In the genomic region with DNA sequence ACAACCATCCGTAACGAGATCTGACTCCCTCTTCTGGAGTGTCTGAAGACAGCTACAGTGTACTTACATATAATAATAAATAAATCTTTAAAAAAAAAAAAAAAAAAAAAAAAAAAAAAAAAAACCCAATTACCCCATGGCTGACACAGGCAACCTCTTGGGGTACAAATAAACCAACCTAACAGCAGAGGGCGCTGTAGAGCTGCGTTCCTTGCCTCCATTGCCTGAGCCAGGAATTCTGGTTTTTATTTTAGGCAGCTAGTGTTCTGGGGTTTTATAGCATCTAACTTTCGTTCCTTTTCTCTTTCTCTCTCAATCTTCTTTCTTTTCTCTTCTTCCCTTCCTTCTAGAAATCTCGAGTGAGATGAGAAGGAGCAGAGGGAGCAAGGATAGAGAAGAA, we compare ENCODE assay signal across 8 mouse cellular contexts. TPM values are rescaled to one million over a fixed set of nuclear protein-coding genes. Genes with fewer than 3 reads are reported as not detected.
DNase-seq lines count a peak whose midpoint lies in the region; ATAC-seq and TF ChIP-seq lines count a peak whose summit lies in the region.
"Not testable (repeated sequence)": the region's sequence is repeated elsewhere in the genome, so short reads cannot be mapped to it uniquely, and the experiment has no call there.

No protein-coding gene starts in this region.

- not testable (repeated sequence) for TF ChIP-seq POLR2A in brain, embryonic 14.5 days (IDR thresholded peaks at IDR 0.05; ENCODE audit: borderline replicate concordance, extremely low read depth, insufficient read depth, insufficient read length, poor library complexity, severe bottlenecking)

- H3K4me2 ChIP-seq in embryonic facial prominence, embryonic 14.5 days (ENCODE audit: low read depth, low read length); heart, postnatal 0 days (ENCODE audit: low read depth, low read length); liver, postnatal 0 days (ENCODE audit: low read depth, low read length): not testable (repeated sequence)

- not testable (repeated sequence) for H3K9me3 ChIP-seq in E14TG2a.4 (ENCODE audit: low read length); embryonic facial prominence, embryonic 14.5 days (ENCODE audit: control insufficient read depth, low read length); heart, postnatal 0 days (replicated peaks; ENCODE audit: control insufficient read depth, low read length); liver, postnatal 0 days (ENCODE audit: low read length)

- not testable (repeated sequence) for H3K27ac ChIP-seq in embryonic facial prominence, embryonic 14.5 days (replicated peaks; ENCODE audit: low read depth, low read length); heart, postnatal 0 days (ENCODE audit: low read depth); liver, postnatal 0 days (ENCODE audit: low read depth)

- WGBS in embryonic facial prominence, embryonic 14.5 days = 12% methylated on average over 4 of the region's 6 CpGs
- WGBS in heart, postnatal 0 days = 9% methylated on average over 4 of the region's 6 CpGs
- WGBS in large intestine, adult 2 months = 7% methylated on average over 6 of the region's 6 CpGs
- WGBS in liver, postnatal 0 days (ENCODE audit: insufficient replicate concordance) = 2% methylated on average over 4 of the region's 6 CpGs

- H3K4me1 ChIP-seq in E14TG2a.4 (replicated peaks; ENCODE audit: low read depth, low read length) = peaks cover 34% of the 10 kb centered on the region
- not testable (repeated sequence) for H3K4me1 ChIP-seq in embryonic facial prominence, embryonic 14.5 days (ENCODE audit: control insufficient read depth, insufficient read depth, low read length); heart, postnatal 0 days (ENCODE audit: control insufficient read depth, insufficient read depth); liver, postnatal 0 days (ENCODE audit: insufficient read depth)

- H3K36me3 ChIP-seq in E14TG2a.4 (ENCODE audit: insufficient read depth, low read length); embryonic facial prominence, embryonic 14.5 days (ENCODE audit: control insufficient read depth, insufficient read depth, low read length); heart, postnatal 0 days (replicated peaks; ENCODE audit: control insufficient read depth, insufficient read depth, low read length); liver, postnatal 0 days (replicated peaks; ENCODE audit: insufficient read depth, low read length): not testable (repeated sequence)

- not testable (repeated sequence) for H3K9ac ChIP-seq in embryonic facial prominence, embryonic 14.5 days (ENCODE audit: low read depth, low read length); heart, postnatal 0 days (replicated peaks; ENCODE audit: low read depth, low read length); liver, postnatal 0 days (replicated peaks)

- peak; percentile 74 for DNase-seq in brain, embryonic 14.5 days (ENCODE audit: low read depth)
- peak; percentile 76 for DNase-seq in embryonic facial prominence, embryonic 14.5 days (ENCODE audit: low spot score)
- peak; percentile 59 for DNase-seq in heart, postnatal 0 days (ENCODE audit: low spot score)
- DNase-seq in large intestine, adult 2 months (ENCODE audit: low read depth, low spot score) = peak; percentile 79
- peak; percentile 84 for DNase-seq in liver, postnatal 0 days
- peak; percentile 62 for DNase-seq in retina, adult 2 months (ENCODE audit: low read depth, low spot score)
- peak; percentile 80 for DNase-seq in thymus, postnatal 0 days (ENCODE audit: low spot score)

- not testable (repeated sequence) for H3K4me3 ChIP-seq in E14TG2a.4 (replicated peaks; ENCODE audit: low read length); embryonic facial prominence, embryonic 14.5 days (ENCODE audit: low read depth, low read length); heart, postnatal 0 days (ENCODE audit: low read depth, low read length); liver, postnatal 0 days (ENCODE audit: low read depth, low read length)

- TF ChIP-seq EP300 in heart, postnatal 0 days (IDR thresholded peaks at IDR 0.05; ENCODE audit: low read depth); liver, postnatal 0 days (IDR thresholded peaks at IDR 0.05; ENCODE audit: low read depth): not testable (repeated sequence)

- TF ChIP-seq CTCF in E14TG2a.4 (conservative IDR thresholded peaks at IDR 0.05; ENCODE audit: low read length) = peak; percentile 54
- TF ChIP-seq CTCF in brain, embryonic 14.5 days (IDR thresholded peaks at IDR 0.05; ENCODE audit: borderline replicate concordance, extremely low read depth, insufficient read depth, insufficient read length) = peak; percentile 73; the same call in 1 of the 2 replicates
- peak; percentile 78 for TF ChIP-seq CTCF in heart, postnatal 0 days (IDR thresholded peaks at IDR 0.05; ENCODE audit: low read depth)
- TF ChIP-seq CTCF in liver, postnatal 0 days (IDR thresholded peaks at IDR 0.05; ENCODE audit: low read depth) = peak; percentile 85

- not testable (repeated sequence) for H3K27me3 ChIP-seq in E14TG2a.4 (ENCODE audit: insufficient read depth, low read length); embryonic facial prominence, embryonic 14.5 days (replicated peaks; ENCODE audit: control insufficient read depth, insufficient read depth, low read length); heart, postnatal 0 days (ENCODE audit: control insufficient read depth, insufficient read depth, low read length); liver, postnatal 0 days (ENCODE audit: insufficient read depth, low read length)

- not testable (repeated sequence) for ATAC-seq in embryonic facial prominence, embryonic 14.5 days (ENCODE audit: low read depth); heart, postnatal 0 days (ENCODE audit: insufficient read depth, low read depth); liver, postnatal 0 days

RNA-seq across cellular contexts. Expression of gene Socs7, which starts 4.7 kb away (rescaled TPM):
- 31.2 and 37.1 TPM in 2 replicates for polyA plus RNA-seq in brain, embryonic 14.5 days (2012; rRNA removed)
- 3.0 and 3.1 TPM in 2 replicates for polyA plus RNA-seq in embryonic facial prominence, embryonic 14.5 days (2014; fragmentation: Nextera tagmentation; extraction: Ambion mirVana)
- 15.4 and 20.7 TPM in 2 replicates for total RNA-seq in heart, postnatal 0 days (2014; rRNA removed; ENCODE audit: low replicate concordance)
- 1.6 and 2.1 TPM in 2 replicates for polyA plus RNA-seq in heart, postnatal 0 days (2015; fragmentation: Nextera tagmentation; extraction: Ambion mirVana)
- 4.3 and 6.2 TPM in 2 replicates for polyA plus RNA-seq in large intestine, adult 2 months (2012; rRNA removed)
- polyA plus RNA-seq in liver, postnatal 0 days (2015; fragmentation: Nextera tagmentation; extraction: Ambion mirVana) = 0.89 and 0.92 TPM in 2 replicates
- polyA plus RNA-seq in thymus, postnatal 0 days (2015; fragmentation: Nextera tagmentation; extraction: Ambion mirVana) = 3.1 and 3.7 TPM in 2 replicates

RNA-seq across cellular contexts. Expression of gene Gpr179, which starts 5.8 kb away (rescaled TPM):
- polyA plus RNA-seq in brain, embryonic 14.5 days (2012; rRNA removed) = 0.26 and 0.41 TPM in 2 replicates
- polyA plus RNA-seq in embryonic facial prominence, embryonic 14.5 days (2014; fragmentation: Nextera tagmentation; extraction: Ambion mirVana) = 0.08 and 0.15 TPM in 2 replicates
- 0.12 TPM in 1 of 2 replicates, not detected in the other for total RNA-seq in heart, postnatal 0 days (2014; rRNA removed; ENCODE audit: low replicate concordance)
- not detected in 2 replicates for polyA plus RNA-seq in heart, postnatal 0 days (2015; fragmentation: Nextera tagmentation; extraction: Ambion mirVana)
- polyA plus RNA-seq in large intestine, adult 2 months (2012; rRNA removed) = 0.06 and 0.11 TPM in 2 replicates
- 0.04 TPM in 1 of 2 replicates, not detected in the other for polyA plus RNA-seq in liver, postnatal 0 days (2015; fragmentation: Nextera tagmentation; extraction: Ambion mirVana)
- polyA plus RNA-seq in thymus, postnatal 0 days (2015; fragmentation: Nextera tagmentation; extraction: Ambion mirVana) = 0.27 and 0.38 TPM in 2 replicates

RNA-seq across cellular contexts. Expression of gene Mrpl45, which starts 42.1 kb away (rescaled TPM):
- polyA plus RNA-seq in brain, embryonic 14.5 days (2012; rRNA removed) = 25.4 and 26.1 TPM in 2 replicates
- polyA plus RNA-seq in embryonic facial prominence, embryonic 14.5 days (2014; fragmentation: Nextera tagmentation; extraction: Ambion mirVana) = 35.2 and 37.8 TPM in 2 replicates
- total RNA-seq in heart, postnatal 0 days (2014; rRNA removed; ENCODE audit: low replicate concordance) = 41.8 and 48.8 TPM in 2 replicates
- 60.3 and 64.6 TPM in 2 replicates for polyA plus RNA-seq in heart, postnatal 0 days (2015; fragmentation: Nextera tagmentation; extraction: Ambion mirVana)
- polyA plus RNA-seq in large intestine, adult 2 months (2012; rRNA removed) = 16.5 and 17.5 TPM in 2 replicates
- 18.3 and 19.8 TPM in 2 replicates for polyA plus RNA-seq in liver, postnatal 0 days (2015; fragmentation: Nextera tagmentation; extraction: Ambion mirVana)
- polyA plus RNA-seq in thymus, postnatal 0 days (2015; fragmentation: Nextera tagmentation; extraction: Ambion mirVana) = 40.8 and 41.0 TPM in 2 replicates

RNA-seq across cellular contexts. Expression of gene Arhgap23, which starts 57.7 kb away (rescaled TPM):
- polyA plus RNA-seq in brain, embryonic 14.5 days (2012; rRNA removed) = 25.3 and 35.8 TPM in 2 replicates
- 8.9 and 9.5 TPM in 2 replicates for polyA plus RNA-seq in embryonic facial prominence, embryonic 14.5 days (2014; fragmentation: Nextera tagmentation; extraction: Ambion mirVana)
- 44.0 and 53.5 TPM in 2 replicates for total RNA-seq in heart, postnatal 0 days (2014; rRNA removed; ENCODE audit: low replicate concordance)
- polyA plus RNA-seq in heart, postnatal 0 days (2015; fragmentation: Nextera tagmentation; extraction: Ambion mirVana) = 3.7 and 3.8 TPM in 2 replicates
- 5.7 and 6.4 TPM in 2 replicates for polyA plus RNA-seq in large intestine, adult 2 months (2012; rRNA removed)
- 5.6 and 5.7 TPM in 2 replicates for polyA plus RNA-seq in liver, postnatal 0 days (2015; fragmentation: Nextera tagmentation; extraction: Ambion mirVana)
- polyA plus RNA-seq in thymus, postnatal 0 days (2015; fragmentation: Nextera tagmentation; extraction: Ambion mirVana) = 1.6 and 2.9 TPM in 2 replicates
